Mouse (Mus musculus) liver, postnatal 0 days (tissue): Measurements from ENCODE around the gene Stom. TPM values are rescaled to one million over a fixed set of nuclear protein-coding genes. Genes with fewer than 3 reads are reported as not detected.

ENCODE experiments used
- ATAC-seq: fragments of 200-750 bp; cut with Nextera tagmentation; 2 replicates; pipeline ENCODE4 v1.8.0; 2017; ENCODE audit warnings: mild to moderate bottlenecking, moderate library complexity
- DNase-seq: peaks from one replicate; pipeline ENCODE4 v3.0.0-alpha.2; 2016
- H3K27ac ChIP-seq: fragments of 300-500 bp; sonication (generic); 2 replicates; pipeline ENCODE4 v1.5.1; 2014; ENCODE audit warnings: antibody characterized with exemption, moderate library complexity, mild to moderate bottlenecking, low read depth
- H3K27me3 ChIP-seq: fragments of 300-500 bp; sonication (generic); 2 replicates; pipeline ENCODE4 v1.6.1; 2014; ENCODE audit warnings: low read length, control low read depth, mixed read lengths; ENCODE audit not compliant: insufficient read depth
- H3K36me3 ChIP-seq: fragments of 300-500 bp; sonication (generic); replicated peaks from 2 replicates; pipeline ENCODE4 v1.6.1; 2014; ENCODE audit warnings: mild to moderate bottlenecking, control low read depth, low read length, moderate library complexity, mixed read lengths; ENCODE audit not compliant: insufficient read depth
- H3K4me1 ChIP-seq: fragments of 300-500 bp; sonication (generic); 2 replicates; pipeline ENCODE4 v1.6.1; 2014; ENCODE audit warnings: antibody characterized with exemption, mild to moderate bottlenecking, control low read depth; ENCODE audit not compliant: insufficient read depth
- H3K4me2 ChIP-seq: fragments of 300-500 bp; sonication (generic); 2 replicates; pipeline ENCODE4 v1.6.1; 2014; ENCODE audit warnings: low read depth, mild to moderate bottlenecking, low read length, moderate library complexity, mixed read lengths
- H3K4me3 ChIP-seq: fragments of 300-500 bp; sonication (generic); 2 replicates; pipeline ENCODE4 v1.5.1; 2014; ENCODE audit warnings: low read depth, low read length
- H3K9ac ChIP-seq: fragments of 300-500 bp; sonication (generic); replicated peaks from 2 replicates; pipeline ENCODE4 v1.6.1; 2014; ENCODE audit warnings: mild to moderate bottlenecking, moderate library complexity
- H3K9me3 ChIP-seq: fragments of 300-500 bp; sonication (generic); 2 replicates; pipeline ENCODE4 v1.6.1; 2016; ENCODE audit warnings: mild to moderate bottlenecking, control low read depth, low read length, mixed read lengths
- CTCF ChIP-seq: sonication (generic); IDR thresholded peaks from 2 replicates; pipeline ENCODE4 v1.5.1; 2016; ENCODE audit warnings: antibody characterized with exemption, low read depth
- EP300 ChIP-seq: IDR thresholded peaks from 2 replicates; pipeline ENCODE4 v1.6.1; 2016; ENCODE audit warnings: antibody characterized with exemption, low read depth, mild to moderate bottlenecking
- WGBS: fragments of 180-500 bp; shearing (Covaris S2); extraction: QIAGEN DNeasy Blood & Tissue Kit; methylation state at CpG from one replicate; pipeline ENCODE4 v1.1.7; 2014; ENCODE audit not compliant: insufficient replicate concordance; 5-methylcytosine and 5-hydroxymethylcytosine counted together
- polyA plus RNA-seq: library from polyadenylated mRNA; unstranded; fragments of >200 nt; fragmentation: Nextera tagmentation; extraction: Ambion mirVana; gene quantifications from 2 replicates; pipeline ENCODE4 v1.2.1, GENCODE M21; 2015

The Stom gene
- polyA plus RNA-seq, 1 experiment from 2014 or later: 86.3 TPM

GRCm38 (mm10) chr2:35326931-35327330, 9.8 kb downstream of the Stom start:
- peaks cover 72% of the 10 kb centered on the region for H3K4me1 ChIP-seq
- H3K9ac ChIP-seq: no peak overlapping the region

GRCm38 (mm10) chr2:35325930-35326329, 10.8 kb downstream of the Stom start:
- 63% methylated on average over 10 of the region's 10 CpGs for WGBS
- DNase-seq: peak; percentile 61
- no peak overlapping the region for H3K9ac ChIP-seq
- peak overlapping the region; percentile 67 for H3K4me2 ChIP-seq
- TF ChIP-seq CTCF (no peak), EP300 (no peak)
- H3K27ac ChIP-seq: peak overlapping the region; percentile 68
- peaks cover 53% of the 10 kb centered on the region for H3K36me3 ChIP-seq
- ATAC-seq: peak; percentile 60
- H3K4me1 ChIP-seq: peaks cover 69% of the 10 kb centered on the region
- no peaks in the 10 kb centered on the region for H3K27me3 ChIP-seq
- no peaks in the 10 kb centered on the region for H3K9me3 ChIP-seq
- peak overlapping the region; percentile 8; the same call in 1 of the 2 replicates for H3K4me3 ChIP-seq

More at GRCm38 (mm10) chr2:35326931-35327330, 9.8 kb downstream of the Stom start:
- H3K9me3 ChIP-seq: no peaks in the 10 kb centered on the region
- peaks cover 43% of the 10 kb centered on the region for H3K36me3 ChIP-seq
- DNase-seq (no peak), ATAC-seq (no peak)
- peak overlapping the region; percentile 8 for H3K4me3 ChIP-seq
- TF ChIP-seq EP300 (no peak), CTCF (no peak)
- no peaks in the 10 kb centered on the region for H3K27me3 ChIP-seq
- peak overlapping the region; percentile 68 for H3K27ac ChIP-seq
- H3K4me2 ChIP-seq: peak overlapping the region; percentile 67
- WGBS: 41% methylated on average over 1 of the region's 1 CpGs

- Histone ChIP-seq H3K27me3 (no peaks in the 10 kb centered on the region), H3K9me3 (no peaks in the 10 kb centered on the region), H3K9ac (peak overlapping the region; percentile 27; the same call in 1 of the 2 replicates), H3K27ac (peak overlapping the region; percentile 45), H3K4me2 (peak overlapping the region; percentile 54), H3K4me3 (no peak overlapping the region), H3K4me1 (peaks cover 59% of the 10 kb centered on the region), H3K36me3 (peaks cover 82% of the 10 kb centered on the region)
- no peak for TF ChIP-seq CTCF
- TF ChIP-seq EP300: no peak
- ATAC-seq (peak; percentile 85), DNase-seq (peak; percentile 85)
- 55% methylated on average over 10 of the region's 10 CpGs for WGBS
These were observed 14.2 kb downstream of the Stom start for GRCm38 (mm10) chr2:35322404-35323164.

GRCm38 (mm10) chr2:35320399-35320798, 16.4 kb downstream of the Stom start:
- H3K27me3 ChIP-seq: no peaks in the 10 kb centered on the region
- no peak for TF ChIP-seq CTCF
- TF ChIP-seq EP300: no peak
- DNase-seq (no peak), ATAC-seq (no peak)
- WGBS: 95% methylated on average over 15 of the region's 15 CpGs
- H3K4me2 ChIP-seq: no peak overlapping the region
- H3K36me3 ChIP-seq: peaks cover 95% of the 10 kb centered on the region
- no peaks in the 10 kb centered on the region for H3K9me3 ChIP-seq
- no peak overlapping the region for H3K4me3 ChIP-seq
- H3K4me1 ChIP-seq: peaks cover 48% of the 10 kb centered on the region
- no peak overlapping the region for H3K27ac ChIP-seq
- no peak overlapping the region for H3K9ac ChIP-seq

GRCm38 (mm10) chr2:35318405-35318804, 18.4 kb downstream of the Stom start:
- TF ChIP-seq CTCF (no peak), EP300 (peak; percentile 85)
- Histone ChIP-seq H3K9ac (no peak overlapping the region), H3K27me3 (no peaks in the 10 kb centered on the region), H3K4me1 (peaks cover 33% of the 10 kb centered on the region), H3K36me3 (peaks cover 92% of the 10 kb centered on the region), H3K4me3 (no peak overlapping the region), H3K4me2 (peak overlapping the region; percentile 28; the same call in 1 of the 2 replicates), H3K9me3 (no peaks in the 10 kb centered on the region), H3K27ac (peak overlapping the region; percentile 58)
- 56% methylated on average over 12 of the region's 12 CpGs for WGBS
- DNase-seq (no peak), ATAC-seq (no peak)

GRCm38 (mm10) chr2:35317604-35318003, 19.2 kb downstream of the Stom start:
- H3K27ac ChIP-seq: peak overlapping the region; percentile 58
- H3K4me2 ChIP-seq: peak overlapping the region; percentile 28; the same call in 1 of the 2 replicates
- H3K36me3 ChIP-seq: peaks cover 93% of the 10 kb centered on the region
- ATAC-seq: peak; percentile 82
- no peak overlapping the region for H3K4me3 ChIP-seq
- H3K27me3 ChIP-seq: no peaks in the 10 kb centered on the region
- H3K9ac ChIP-seq: no peak overlapping the region
- H3K9me3 ChIP-seq: no peaks in the 10 kb centered on the region
- H3K4me1 ChIP-seq: peaks cover 31% of the 10 kb centered on the region
- peak; percentile 55 for DNase-seq
- WGBS: 48% methylated on average over 4 of the region's 4 CpGs
- TF ChIP-seq CTCF (no peak), EP300 (peak; percentile 88)
